Mouse (Mus musculus) ovary, postnatal 14 days (tissue): ENCODE measurements at regions not wholly inside any gene's neighbourhood (a gene's known extent, or its start where the extent isn't known, plus 50 kb on each side); places are given as distances from the start of the nearest gene placed in this dataset.
A peak's percentile ranks its signal among the peaks of the same experiment; 100 is the strongest.

Source experiments
- DNase-seq: peaks from one replicate; pipeline ENCODE4 v3.0.0; 2022; ENCODE audit warnings: low spot score

DNA sequence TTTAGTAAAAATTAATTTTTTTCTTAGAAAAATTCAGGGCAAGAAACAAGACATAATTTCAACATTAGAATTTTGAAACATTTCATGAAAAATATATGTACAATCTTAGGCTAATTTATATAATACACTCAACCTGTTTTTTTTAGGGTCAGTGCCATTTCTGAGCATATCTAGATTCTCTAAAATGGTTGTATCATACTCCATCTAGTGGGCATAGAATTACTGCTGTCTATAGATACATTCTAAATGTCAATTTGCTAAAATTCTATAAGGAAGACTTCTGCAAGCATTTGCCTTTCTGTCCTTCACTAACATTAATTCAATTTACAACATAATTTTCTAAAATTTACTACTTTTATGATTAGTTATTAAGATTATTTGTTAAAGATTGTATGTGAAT is 507.7 kb downstream of the Zbbx start:
- DNase-seq = no peak

DNA sequence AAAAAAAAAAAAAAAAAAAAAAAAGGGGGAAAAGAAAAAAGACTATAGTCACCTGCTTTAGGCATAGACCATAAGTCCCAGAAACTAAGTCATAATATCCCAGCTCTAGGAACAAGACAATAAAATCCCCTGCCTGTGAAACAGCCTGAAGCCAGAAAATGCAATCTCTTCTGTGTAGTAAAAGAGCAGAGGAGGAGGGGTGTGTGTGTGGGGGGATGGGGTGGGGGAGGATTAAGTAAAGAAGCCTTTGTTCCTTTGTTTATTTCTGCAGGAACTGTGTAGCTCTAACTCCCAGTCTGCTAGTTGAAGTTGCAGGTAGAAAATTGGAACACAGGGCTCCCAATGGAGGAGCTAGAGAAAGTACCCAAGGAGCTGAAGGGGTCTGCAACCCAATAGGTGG is 532.2 kb downstream of the Zbbx start:
- DNase-seq = no peak

- no peak for DNase-seq
Observed at GRCm38 (mm10) chr3:74601328-74602007, 563.4 kb downstream of the Zbbx start.

- DNase-seq = no peak
Observed at GRCm38 (mm10) chr3:74588703-74589362, 576.0 kb downstream of the Zbbx start.

GRCm38 (mm10) chr3:74565176-74565575 is 599.7 kb downstream of the Zbbx start:
- DNase-seq = no peak

GRCm38 (mm10) chr3:74534795-74535194 is 630.0 kb downstream of the Zbbx start:
- peak; percentile 1 for DNase-seq

- no peak for DNase-seq
Observed at GRCm38 (mm10) chr3:74534006-74534698, 630.7 kb downstream of the Zbbx start.

DNA sequence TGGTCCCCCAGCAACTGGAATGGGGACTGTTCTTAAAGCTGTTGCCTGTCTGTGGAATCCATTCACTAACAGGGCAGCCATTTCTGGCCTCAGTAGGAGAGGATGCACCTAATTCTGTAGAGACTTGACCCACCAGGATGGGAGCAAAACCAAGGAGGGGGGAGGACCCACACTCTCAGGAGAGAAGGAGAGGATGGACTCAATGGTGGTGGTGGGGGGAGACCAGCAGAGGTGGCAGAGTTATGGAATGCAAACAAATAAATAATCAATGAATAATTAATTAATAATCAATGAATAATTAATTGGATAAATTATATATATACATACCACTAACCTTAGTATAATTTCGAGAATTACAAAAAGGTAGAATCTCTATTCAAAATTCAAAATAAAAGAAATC is 681.1 kb downstream of the Zbbx start:
- DNase-seq = no peak
